Mouse (Mus musculus): ENCODE data around the gene Ppil4. TPM values are rescaled to one million over a fixed set of nuclear protein-coding genes. Genes with fewer than 3 reads are reported as not detected.

The Ppil4 gene
- polyA plus RNA-seq, 1 experiment from 2014 or later, result 26.0 TPM

DNA sequence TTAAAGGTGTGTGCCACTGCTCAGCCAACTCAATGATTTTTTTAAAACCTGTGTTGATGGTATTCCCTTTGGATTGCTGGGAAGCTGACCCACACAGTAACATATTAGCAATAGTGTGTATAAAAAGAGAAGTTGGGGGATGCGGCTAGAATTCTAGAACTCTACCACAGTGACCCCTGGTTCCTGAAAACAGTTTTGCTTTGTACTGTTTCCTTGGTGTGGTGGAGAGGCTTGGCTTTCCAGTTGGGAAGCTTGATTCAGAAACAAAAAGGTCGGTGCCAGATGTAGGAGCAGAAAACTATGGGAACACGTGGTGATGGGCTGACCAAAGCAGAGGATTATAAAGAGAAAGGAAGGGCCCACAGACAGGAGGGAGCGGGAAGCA lies 32.6 kb downstream of the Ppil4 start:
- no peak for ATAC-seq (ENCODE audit: low read depth)
- no peak overlapping the region for H3K9ac ChIP-seq

DNA sequence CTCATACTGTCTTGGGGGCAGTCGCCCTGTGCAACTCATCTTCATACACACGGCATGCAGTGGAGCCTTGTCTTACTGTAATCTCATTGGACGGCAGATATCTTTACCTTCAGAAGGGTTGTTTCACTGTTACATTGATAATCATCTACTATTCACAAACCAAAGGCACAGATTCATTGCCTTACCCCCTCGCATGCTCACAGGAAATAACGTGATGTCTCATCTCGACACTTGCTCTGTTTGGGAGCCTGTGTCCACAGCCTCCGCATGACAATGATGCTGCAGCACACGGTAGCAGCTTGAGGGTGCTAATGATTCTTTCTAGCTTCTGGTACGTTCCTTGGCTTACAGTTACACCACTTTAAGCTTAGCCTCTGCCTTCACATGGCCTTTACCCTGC lies 33.4 kb downstream of the Ppil4 start:
- no peak for DNase-seq
- Histone ChIP-seq H3K9me3 (replicated peaks) (no peaks in the 10 kb centered on the region), H3K4me1 (replicated peaks) (no peaks in the 10 kb centered on the region), H3K9ac (no peak overlapping the region), H3K27ac (no peak overlapping the region), H3K36me3 (peaks cover 37% of the 10 kb centered on the region), H3K4me2 (no peak overlapping the region), H3K27me3 (no peaks in the 10 kb centered on the region), H3K4me3 (replicated peaks) (no peak overlapping the region)
- 78% methylated on average over 9 of the region's 9 CpGs for WGBS (ENCODE audit: insufficient replicate concordance)
- ATAC-seq (ENCODE audit: low read depth), result no peak

More for the DNA sequence above, 32.6 kb downstream of the Ppil4 start:
- DNase-seq, result no peak
- H3K4me3 ChIP-seq (replicated peaks), result no peak overlapping the region
- no peaks in the 10 kb centered on the region for H3K9me3 ChIP-seq (replicated peaks)
- no peaks in the 10 kb centered on the region for H3K4me1 ChIP-seq (replicated peaks)
- peaks cover 43% of the 10 kb centered on the region for H3K36me3 ChIP-seq
- H3K4me2 ChIP-seq, result no peak overlapping the region
- H3K27me3 ChIP-seq, result no peaks in the 10 kb centered on the region
- H3K27ac ChIP-seq, result no peak overlapping the region
- 85% methylated on average over 4 of the region's 4 CpGs for WGBS (ENCODE audit: insufficient replicate concordance)

DNA sequence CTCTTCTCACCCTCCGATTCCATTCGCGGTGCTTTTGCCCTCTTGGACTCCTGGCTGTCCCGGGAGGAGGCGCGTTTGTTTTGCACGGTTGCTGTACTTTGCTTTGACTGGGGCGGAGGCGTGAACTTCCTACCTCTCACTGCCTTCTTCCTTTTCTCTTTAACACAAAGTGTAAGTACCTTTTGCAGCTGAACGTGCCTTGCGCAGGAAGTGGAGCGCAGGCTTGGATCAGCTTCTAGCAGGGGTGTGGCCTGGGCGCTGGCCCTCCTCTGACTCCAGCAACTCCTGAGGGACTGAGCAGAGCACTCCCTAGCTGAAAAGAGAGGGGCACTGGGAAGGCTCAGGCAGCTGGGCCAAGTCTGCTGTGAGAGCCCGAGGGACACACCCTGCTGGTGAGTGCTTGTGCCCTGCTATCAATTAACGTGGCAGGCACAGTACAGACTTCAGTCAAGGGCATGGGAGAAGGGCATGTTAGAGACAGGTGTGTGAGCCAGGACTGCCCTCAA lies 39.5 kb downstream of the Ppil4 start, which contains the start of gene Zc3h12d:
Zc3h12d (plus strand) TSS at position 300 of the 506 bp plus-strand sequence.
- Histone ChIP-seq H3K27me3 (no peaks in the 10 kb centered on the region), H3K4me3 (replicated peaks) (peak within 1 kb of the TSS; percentile 22), H3K4me2 (peak within 1 kb of the TSS; percentile 45), H3K4me1 (replicated peaks) (0 out of 2 replicates have a peak, but pooled peaks cover 5% of the 10 kb centered on the region), H3K27ac (no peak within 1 kb of the TSS), H3K36me3 (peaks cover 3% of the 10 kb centered on the region; the same call in 1 of the 2 replicates), H3K9me3 (replicated peaks) (no peaks in the 10 kb centered on the region), H3K9ac (no peak within 1 kb of the TSS)
- 3% methylated on average over 15 of the region's 15 CpGs for WGBS (ENCODE audit: insufficient replicate concordance)
- ATAC-seq (ENCODE audit: low read depth), result peak; percentile 59
- DNase-seq, result no peak

DNA sequence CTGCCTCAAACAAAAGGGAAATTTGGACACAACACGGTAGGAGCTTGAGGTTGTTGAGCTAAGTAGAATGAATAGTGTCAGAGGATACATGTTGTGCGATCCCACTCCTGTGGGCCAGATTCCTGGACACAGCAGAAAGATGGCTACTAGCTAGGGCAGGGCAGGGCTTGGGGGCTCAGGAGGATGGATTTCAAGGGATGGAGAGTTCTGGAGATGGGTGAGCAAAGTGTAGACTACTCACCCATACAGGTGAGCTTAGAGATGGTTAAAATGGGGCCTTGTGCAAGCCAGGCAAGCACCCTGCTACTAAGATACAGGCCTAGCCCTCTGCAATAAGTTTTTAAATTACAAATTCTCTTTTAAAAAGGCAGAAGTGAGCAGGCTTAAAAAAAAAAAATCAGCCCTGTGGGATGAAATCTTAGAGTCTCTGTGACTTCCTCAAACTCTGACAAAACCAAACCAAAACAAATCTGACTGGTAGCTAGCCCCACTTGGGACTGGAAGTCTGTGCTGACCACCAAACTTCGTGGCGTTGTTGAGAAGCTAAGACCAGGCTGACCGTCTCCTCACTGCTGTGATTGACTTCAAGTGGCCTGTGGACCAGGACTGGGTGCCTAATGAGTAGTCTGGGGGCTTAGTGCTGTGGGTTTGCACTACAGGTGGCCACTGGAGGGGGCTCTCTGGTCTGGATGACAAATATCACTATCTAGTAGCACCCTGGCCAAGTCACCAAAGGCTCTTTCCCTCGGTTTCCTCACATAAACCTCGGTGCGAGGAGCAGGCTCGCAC lies 40.9 kb downstream of the Ppil4 start:
- 52% methylated on average over 9 of the region's 9 CpGs for WGBS (ENCODE audit: insufficient replicate concordance)
- ATAC-seq (ENCODE audit: low read depth) (no peak), DNase-seq (no peak)
- Histone ChIP-seq H3K27ac (no peak overlapping the region), H3K9me3 (replicated peaks) (no peaks in the 10 kb centered on the region), H3K36me3 (no peaks in the 10 kb centered on the region), H3K27me3 (no peaks in the 10 kb centered on the region), H3K4me2 (no peak overlapping the region), H3K9ac (no peak overlapping the region), H3K4me1 (replicated peaks) (0 out of 2 replicates have a peak, but pooled peaks cover 5% of the 10 kb centered on the region), H3K4me3 (replicated peaks) (no peak overlapping the region)

DNA sequence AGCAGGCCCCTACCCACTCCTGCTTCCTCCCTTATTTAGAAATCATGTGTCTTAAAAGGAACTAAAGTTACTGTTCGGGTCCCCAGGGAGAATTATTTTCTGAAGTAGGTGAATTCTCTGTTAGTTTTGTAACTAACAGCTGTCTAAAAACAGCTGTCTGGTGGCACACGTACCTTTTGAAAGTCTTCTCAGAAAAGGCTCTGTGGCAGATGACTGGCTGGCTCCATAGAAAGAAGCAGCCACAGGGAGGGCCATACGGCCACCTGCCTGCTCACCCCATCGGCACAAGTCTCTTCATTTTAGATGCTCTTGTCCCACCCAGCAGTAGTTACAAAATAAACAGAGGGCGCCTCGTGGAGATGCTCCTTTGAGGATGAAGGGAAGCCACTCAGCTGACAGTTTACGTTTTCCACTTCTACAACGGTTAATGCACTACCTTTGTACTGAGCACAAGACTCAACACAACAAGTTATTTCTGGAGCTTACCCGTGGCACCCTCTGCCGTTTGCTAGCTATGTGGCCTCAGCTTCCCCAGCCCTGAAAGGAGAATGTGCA lies 42.1 kb downstream of the Ppil4 start:
- ATAC-seq (ENCODE audit: low read depth), result no peak
- Histone ChIP-seq H3K27ac (no peak overlapping the region), H3K36me3 (no peaks in the 10 kb centered on the region), H3K4me2 (no peak overlapping the region), H3K4me3 (replicated peaks) (no peak overlapping the region), H3K9me3 (replicated peaks) (no peaks in the 10 kb centered on the region), H3K27me3 (no peaks in the 10 kb centered on the region), H3K9ac (no peak overlapping the region), H3K4me1 (replicated peaks) (0 out of 2 replicates have a peak, but pooled peaks cover 7% of the 10 kb centered on the region)
- 50% methylated on average over 10 of the region's 10 CpGs for WGBS (ENCODE audit: insufficient replicate concordance)
- DNase-seq, result no peak

DNA sequence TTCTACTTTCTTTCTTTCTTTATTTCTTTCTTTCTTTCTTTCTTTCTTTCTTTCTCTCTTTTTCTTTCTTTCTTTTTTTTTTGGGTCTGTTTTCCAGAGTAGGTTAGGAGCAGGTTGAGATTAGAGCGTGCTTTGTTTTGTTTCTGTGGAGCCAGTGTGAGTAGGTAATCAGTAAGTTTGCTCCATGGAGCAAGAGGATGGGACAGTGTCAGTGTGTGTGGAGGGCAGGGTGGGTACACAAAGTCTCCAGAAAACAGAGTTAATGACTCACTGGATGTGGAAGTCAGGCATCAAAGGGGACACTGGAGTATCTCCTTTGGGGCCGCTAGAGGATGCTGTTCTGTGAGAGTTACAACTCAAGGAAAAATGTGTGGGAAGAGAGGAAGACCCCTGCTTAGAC lies 44.2 kb downstream of the Ppil4 start:
- no peak for DNase-seq
- H3K27ac ChIP-seq, result no peak overlapping the region
- 53% methylated on average over 2 of the region's 2 CpGs for WGBS (ENCODE audit: insufficient replicate concordance)
- H3K9ac ChIP-seq, result no peak overlapping the region
- H3K4me2 ChIP-seq, result no peak overlapping the region
- no peak for ATAC-seq (ENCODE audit: low read depth)
- H3K36me3 ChIP-seq, result no peaks in the 10 kb centered on the region
- no peaks in the 10 kb centered on the region for H3K9me3 ChIP-seq (replicated peaks)
- H3K4me1 ChIP-seq (replicated peaks), result peaks cover 14% of the 10 kb centered on the region; the same call in 1 of the 2 replicates
- no peak overlapping the region for H3K4me3 ChIP-seq (replicated peaks)
- peaks cover 4% of the 10 kb centered on the region; the same call in 1 of the 2 replicates for H3K27me3 ChIP-seq

DNA sequence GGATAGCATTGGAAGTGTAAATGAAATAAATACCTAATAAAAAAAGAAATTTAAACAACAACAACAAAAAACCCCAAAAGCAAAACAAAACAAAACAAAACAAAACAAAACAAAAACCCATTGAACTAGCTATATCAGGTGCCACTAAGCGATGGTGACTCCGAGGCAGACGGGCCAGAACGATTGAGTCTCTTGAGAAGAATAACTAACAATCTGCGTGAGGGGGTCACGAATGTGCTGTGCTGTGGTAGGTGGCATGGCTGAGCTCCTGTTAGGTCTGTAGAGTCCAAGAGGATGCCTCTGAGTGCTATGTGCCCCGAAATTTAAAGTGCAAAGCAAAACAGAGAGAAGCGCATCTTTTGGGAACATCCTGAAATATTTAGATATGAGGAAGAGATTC lies 44.8 kb downstream of the Ppil4 start:
- H3K4me3 ChIP-seq (replicated peaks), result no peak overlapping the region
- peaks cover 4% of the 10 kb centered on the region; the same call in 1 of the 2 replicates for H3K27me3 ChIP-seq
- H3K9me3 ChIP-seq (replicated peaks), result no peaks in the 10 kb centered on the region
- no peak overlapping the region for H3K27ac ChIP-seq
- DNase-seq (no peak), ATAC-seq (ENCODE audit: low read depth) (no peak)
- WGBS (ENCODE audit: insufficient replicate concordance), result 72% methylated on average over 8 of the region's 8 CpGs
- no peak overlapping the region for H3K4me2 ChIP-seq
- H3K4me1 ChIP-seq (replicated peaks), result peaks cover 14% of the 10 kb centered on the region; the same call in 1 of the 2 replicates
- no peaks in the 10 kb centered on the region for H3K36me3 ChIP-seq
- no peak overlapping the region for H3K9ac ChIP-seq

DNA sequence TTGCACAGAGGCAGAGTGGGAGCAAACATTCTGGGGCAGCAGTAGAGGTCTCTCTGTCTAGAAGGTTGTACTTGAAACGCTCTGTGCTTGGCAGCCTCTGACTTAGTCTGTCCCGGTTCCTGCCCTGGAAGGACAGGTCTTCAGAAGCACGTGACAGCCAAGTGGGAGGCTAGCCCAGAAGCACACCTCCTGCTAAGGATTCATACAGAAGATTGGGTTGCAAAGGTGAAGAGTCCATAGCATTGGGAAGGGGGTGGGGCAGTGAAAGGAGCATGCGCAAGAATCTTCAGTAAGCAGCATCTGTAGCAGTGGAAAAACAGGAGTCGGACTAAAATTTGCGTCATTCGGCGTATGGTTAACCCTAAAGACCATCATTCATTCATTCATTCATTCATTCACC lies 45.3 kb downstream of the Ppil4 start:
- 75% methylated on average over 8 of the region's 8 CpGs for WGBS (ENCODE audit: insufficient replicate concordance)
- Histone ChIP-seq H3K4me2 (no peak overlapping the region), H3K4me1 (replicated peaks) (peaks cover 13% of the 10 kb centered on the region; the same call in 1 of the 2 replicates), H3K36me3 (no peaks in the 10 kb centered on the region), H3K9ac (no peak overlapping the region), H3K27ac (no peak overlapping the region), H3K9me3 (replicated peaks) (no peaks in the 10 kb centered on the region), H3K4me3 (replicated peaks) (no peak overlapping the region), H3K27me3 (peaks cover 4% of the 10 kb centered on the region; the same call in 1 of the 2 replicates)
- ATAC-seq (ENCODE audit: low read depth) (no peak), DNase-seq (no peak)

DNA sequence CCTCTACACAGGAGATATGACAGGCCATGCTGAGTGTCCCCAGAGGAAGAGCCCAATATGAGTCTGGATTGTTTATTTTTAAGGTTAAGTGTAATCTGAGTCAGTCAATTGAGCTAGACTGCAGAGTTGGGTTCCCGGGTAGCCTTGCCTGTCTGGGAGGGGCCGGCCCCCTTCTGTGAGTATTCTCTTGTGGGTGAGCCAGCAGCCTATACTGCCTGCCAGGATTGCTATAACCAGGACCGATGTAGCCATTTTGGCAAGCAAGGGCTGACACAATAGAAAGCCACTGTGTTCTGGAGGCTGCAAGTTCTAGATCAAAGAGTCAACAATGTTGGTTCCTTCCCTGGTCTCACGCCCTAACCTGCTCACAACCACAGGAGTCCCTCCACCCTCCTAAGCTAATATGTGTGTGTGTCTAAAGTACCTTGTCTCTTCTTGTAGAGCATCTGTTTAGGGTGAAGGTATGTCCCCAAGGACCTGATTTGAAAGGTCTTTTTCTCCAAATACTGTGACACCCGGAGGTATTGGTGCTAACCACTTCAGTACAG lies 46.3 kb downstream of the Ppil4 start:
- DNase-seq (no peak), ATAC-seq (ENCODE audit: low read depth) (no peak)
- Histone ChIP-seq H3K4me3 (replicated peaks) (no peak overlapping the region), H3K4me1 (replicated peaks) (peaks cover 13% of the 10 kb centered on the region; the same call in 1 of the 2 replicates), H3K36me3 (no peaks in the 10 kb centered on the region), H3K9ac (no peak overlapping the region), H3K4me2 (no peak overlapping the region), H3K27me3 (peaks cover 4% of the 10 kb centered on the region; the same call in 1 of the 2 replicates), H3K9me3 (replicated peaks) (no peaks in the 10 kb centered on the region), H3K27ac (no peak overlapping the region)
- WGBS (ENCODE audit: insufficient replicate concordance), result 59% methylated on average over 5 of the region's 5 CpGs

DNA sequence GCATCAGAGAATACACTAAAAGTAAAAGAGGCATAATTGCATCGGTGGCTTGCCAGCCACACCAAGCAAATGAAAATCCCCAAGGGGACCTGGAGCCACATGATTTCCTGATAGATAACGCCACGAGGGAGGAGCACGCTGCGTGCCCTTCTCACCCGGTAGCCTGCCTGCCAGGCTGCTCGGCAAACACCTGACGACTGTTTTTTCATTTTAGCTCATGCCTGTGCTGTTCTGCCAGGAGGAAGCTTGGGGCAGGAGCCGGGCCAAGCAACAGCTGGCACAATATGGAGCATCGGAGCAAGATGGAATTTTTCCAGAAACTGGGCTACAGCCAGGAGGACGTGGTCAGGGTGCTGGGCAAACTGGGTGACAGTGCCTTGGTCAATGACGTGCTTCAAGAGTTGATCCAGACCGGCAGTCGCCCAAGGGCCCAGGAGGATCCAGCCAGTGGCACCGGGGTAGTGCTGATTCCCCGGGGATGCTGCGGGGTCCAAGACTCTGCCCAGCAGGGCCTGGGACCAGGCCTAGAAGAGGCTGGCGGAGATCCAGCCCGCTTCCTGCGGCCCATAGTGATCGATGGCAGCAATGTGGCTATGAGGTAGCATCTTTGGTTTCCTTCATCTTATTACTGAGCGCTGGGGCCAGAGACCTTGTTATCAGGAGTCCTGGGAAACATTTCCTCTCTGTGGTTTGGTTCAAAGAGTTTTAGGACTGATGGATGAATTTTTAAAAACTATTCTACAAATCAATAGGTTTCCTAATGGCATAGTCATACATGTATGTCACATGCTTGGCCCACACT lies 47.1 kb downstream of the Ppil4 start:
- Histone ChIP-seq H3K9me3 (replicated peaks) (no peaks in the 10 kb centered on the region), H3K4me1 (replicated peaks) (peaks cover 13% of the 10 kb centered on the region; the same call in 1 of the 2 replicates), H3K36me3 (no peaks in the 10 kb centered on the region), H3K9ac (no peak overlapping the region), H3K27ac (no peak overlapping the region), H3K4me3 (replicated peaks) (no peak overlapping the region), H3K27me3 (peaks cover 4% of the 10 kb centered on the region; the same call in 1 of the 2 replicates), H3K4me2 (no peak overlapping the region)
- WGBS (ENCODE audit: insufficient replicate concordance), result 63% methylated on average over 22 of the region's 22 CpGs
- DNase-seq, result no peak
- 0 out of 2 replicates have a peak, but pooled peaks have one; percentile 15 for ATAC-seq (ENCODE audit: low read depth)
